Mouse (Mus musculus): Measurements from ENCODE around the gene Ccndbp1. TPM values are rescaled to one million over a fixed set of nuclear protein-coding genes. Genes with fewer than 3 reads are reported as not detected.

Gene Ccndbp1
- 72.7 and 77.9 TPM in 2 replicates for polyA plus RNA-seq (2015; fragmentation: Nextera tagmentation; extraction: Ambion mirVana)

DNA sequence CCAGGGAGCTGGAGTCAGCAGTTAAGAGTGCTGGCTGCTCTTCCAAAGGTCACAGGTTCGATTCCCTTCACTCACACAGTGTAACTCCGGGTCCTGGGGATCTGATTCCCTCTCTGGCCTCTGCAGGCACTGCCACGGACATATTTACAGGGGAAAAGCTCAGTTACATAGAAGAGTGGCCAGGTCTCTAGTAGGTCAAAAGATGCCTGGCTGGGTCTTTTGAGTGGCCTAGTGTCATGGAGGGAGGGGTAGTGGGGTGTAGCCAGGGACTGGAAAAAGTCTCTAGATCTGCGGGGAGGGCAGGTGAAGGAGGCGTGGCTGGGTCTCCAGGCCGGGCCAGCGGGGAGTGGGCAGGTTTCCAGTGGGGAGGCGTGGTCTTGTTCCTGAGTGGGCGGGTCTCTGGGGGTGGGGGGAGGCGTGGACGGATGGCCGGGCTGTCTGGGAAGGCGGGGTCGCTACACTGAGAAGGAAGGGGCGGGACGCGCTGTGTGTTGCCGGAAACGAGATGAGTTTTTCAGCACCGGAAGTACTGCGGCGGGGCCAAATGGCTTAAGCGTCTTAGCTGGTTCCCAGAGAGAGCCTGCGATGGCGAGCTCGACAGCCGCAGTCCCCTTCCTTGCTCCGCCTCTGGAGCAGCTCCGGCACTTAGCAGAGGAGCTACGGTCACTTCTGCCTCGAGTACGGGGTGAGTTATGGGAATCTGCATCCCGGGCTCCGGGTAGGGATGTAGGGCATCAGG, at the start of gene Ccndbp1:
Gene Ccndbp1 (plus strand): TSS at position 479 of the 739 bp plus-strand sequence.

DNA sequence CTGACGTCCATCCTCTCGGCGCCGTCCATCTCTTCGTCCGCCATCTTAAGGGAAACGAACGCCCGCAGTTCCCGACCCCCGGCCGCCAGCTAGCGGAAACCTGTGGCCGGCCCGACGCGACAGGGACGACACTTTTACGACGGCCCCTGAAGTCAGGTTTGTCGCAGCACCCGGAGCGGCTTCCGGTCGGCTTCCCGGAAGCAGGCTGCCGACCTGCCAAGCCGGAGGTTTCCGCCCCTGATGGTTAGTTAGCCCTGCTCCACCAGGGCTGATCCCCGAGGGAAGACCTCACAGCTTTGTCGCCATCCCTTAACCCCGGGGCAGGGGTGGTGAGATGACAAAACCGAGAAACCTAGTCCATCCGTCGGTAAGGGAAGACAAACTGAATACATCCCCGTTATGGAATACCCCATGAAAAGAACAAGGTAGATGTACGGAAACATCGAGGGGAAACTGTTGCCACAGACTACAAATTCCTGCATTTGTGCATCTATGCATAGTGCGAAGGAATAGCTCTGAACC, 37.6 kb upstream of the Ccndbp1 start, which contains the start of gene Ubr1:
Gene Ubr1 (minus strand): TSS at position 157 of the 522 bp plus-strand sequence.

DNA sequence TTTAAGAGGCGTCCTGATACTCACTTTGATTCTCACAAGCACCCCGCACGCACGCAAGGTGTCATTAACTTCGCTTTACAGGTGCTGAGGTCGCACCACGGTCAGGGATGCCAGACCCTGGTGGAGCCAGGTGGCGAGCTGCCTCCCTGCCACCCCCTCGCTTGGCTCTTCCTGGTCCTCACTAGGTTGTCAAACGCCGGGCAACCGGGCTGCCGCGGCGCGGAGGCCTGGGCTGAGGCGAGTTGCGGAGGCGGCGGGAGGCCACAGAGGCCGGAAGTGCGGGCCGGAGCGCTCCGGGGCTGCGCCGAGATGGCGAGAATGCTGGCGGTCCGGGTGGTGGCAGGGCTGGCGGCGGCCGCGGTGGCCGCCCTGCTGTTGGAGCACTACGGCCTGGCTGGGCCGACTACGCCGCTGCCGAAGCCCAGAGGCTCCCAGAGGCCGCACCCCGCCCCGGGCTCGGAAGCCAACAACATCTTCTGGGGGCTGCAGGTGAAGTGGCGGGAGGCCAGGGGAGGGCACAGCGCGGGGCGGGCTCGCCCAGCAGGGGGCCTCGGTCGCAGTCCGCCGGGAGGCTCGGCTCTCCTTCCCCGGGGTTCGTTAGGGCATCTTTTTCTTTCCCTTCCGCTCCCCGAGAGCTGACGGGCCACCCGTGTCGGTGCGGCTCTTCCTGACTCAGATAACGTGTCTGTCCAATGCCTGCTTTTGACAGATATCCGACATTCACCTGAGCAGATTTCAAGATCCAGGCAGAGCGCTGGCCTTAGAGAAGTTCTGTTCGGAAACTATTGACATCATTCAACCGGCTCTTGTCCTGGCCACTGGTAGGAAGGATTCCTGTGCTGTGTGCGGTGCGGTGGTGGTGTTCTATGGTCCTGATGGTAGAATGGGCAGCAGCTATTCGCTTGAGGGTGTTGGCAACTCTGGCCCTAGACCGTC, 30.9 kb upstream of the Ccndbp1 start, which contains the start of gene Tmem62:
Gene Tmem62 (plus strand): TSS at position 28 of the 936 bp plus-strand sequence.

DNA sequence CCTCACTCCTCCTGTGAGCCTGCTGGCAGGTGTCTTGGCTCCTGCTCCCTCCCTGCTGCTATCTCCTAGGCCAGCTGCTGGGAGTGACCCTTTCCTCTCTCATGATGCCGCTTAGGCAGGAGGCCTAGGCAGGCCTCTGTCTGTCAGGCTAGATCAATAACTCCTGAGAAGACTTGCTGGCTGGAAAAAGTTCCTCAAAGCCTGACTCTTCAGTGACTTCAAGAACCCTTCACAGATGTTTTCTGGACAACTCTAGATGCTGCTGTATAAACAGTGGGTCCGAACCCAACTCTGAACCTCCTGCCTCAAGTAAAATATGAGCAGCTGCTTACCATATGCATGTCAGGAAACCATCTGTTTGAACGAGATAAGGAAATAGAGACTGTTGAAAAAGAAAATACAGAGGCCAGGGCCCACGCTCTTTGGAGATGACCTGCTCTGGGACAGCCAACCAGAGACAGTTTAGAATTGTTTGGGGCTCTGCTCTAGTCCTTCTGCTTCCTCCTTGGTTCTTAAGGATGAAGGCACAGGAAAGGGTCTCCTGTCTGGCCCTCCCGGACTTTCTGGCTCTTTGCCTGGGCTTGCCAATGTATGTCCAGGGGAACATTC, 28.6 kb downstream of the Ccndbp1 start, which contains the start of gene Epb42:
Gene Epb42 (minus strand): TSS at position 340 of the 609 bp plus-strand sequence.

Small RNA genes within 50 kb of the gene (microRNA-seq; reads per million reads assigned to microRNA genes)
- gene Gm44325: not detected

Other genes starting within 250 kb of the Ccndbp1 start
- gene Cdan1, start 158.3 kb upstream of the Ccndbp1 start, polyA plus RNA-seq (2015; fragmentation: Nextera tagmentation; extraction: Ambion mirVana): 5.9 and 6.7 TPM in 2 replicates
- gene Ttbk2, start 157.8 kb upstream of the Ccndbp1 start, polyA plus RNA-seq (2015; fragmentation: Nextera tagmentation; extraction: Ambion mirVana): 13.2 and 13.5 TPM in 2 replicates
- 23.7 and 27.0 TPM in 2 replicates for gene Ubr1, start 37.7 kb upstream of the Ccndbp1 start, polyA plus RNA-seq (2015; fragmentation: Nextera tagmentation; extraction: Ambion mirVana)
- gene Tmem62, start 31.4 kb upstream of the Ccndbp1 start, polyA plus RNA-seq (2015; fragmentation: Nextera tagmentation; extraction: Ambion mirVana): 18.9 and 19.0 TPM in 2 replicates
- 0.12 and 0.18 TPM in 2 replicates for gene Epb42, start 28.7 kb downstream of the Ccndbp1 start, polyA plus RNA-seq (2015; fragmentation: Nextera tagmentation; extraction: Ambion mirVana)
- gene Tgm5, start 77.4 kb downstream of the Ccndbp1 start, polyA plus RNA-seq (2015; fragmentation: Nextera tagmentation; extraction: Ambion mirVana): 0.05 TPM in 1 of 2 replicates, not detected in the other
- gene Tgm7, start 101.4 kb downstream of the Ccndbp1 start, polyA plus RNA-seq (2015; fragmentation: Nextera tagmentation; extraction: Ambion mirVana): not detected in 2 replicates
- gene Adal, start 132.0 kb downstream of the Ccndbp1 start, polyA plus RNA-seq (2015; fragmentation: Nextera tagmentation; extraction: Ambion mirVana): 14.2 and 15.2 TPM in 2 replicates
- 13.3 and 15.1 TPM in 2 replicates for gene Lcmt2, start 132.2 kb downstream of the Ccndbp1 start, polyA plus RNA-seq (2015; fragmentation: Nextera tagmentation; extraction: Ambion mirVana)
- gene Tubgcp4, start 162.3 kb downstream of the Ccndbp1 start, polyA plus RNA-seq (2015; fragmentation: Nextera tagmentation; extraction: Ambion mirVana): 27.3 and 27.7 TPM in 2 replicates
- gene Zscan29, start 162.7 kb downstream of the Ccndbp1 start, polyA plus RNA-seq (2015; fragmentation: Nextera tagmentation; extraction: Ambion mirVana): 4.6 and 5.6 TPM in 2 replicates